Mouse (Mus musculus) kidney, postnatal 25 days (tissue): ENCODE data around the gene Magt1.
"Not testable (repeated sequence)": the region's sequence is repeated elsewhere in the genome, so short reads cannot be mapped to it uniquely, and the experiment has no call there.

ENCODE experiments used
- DNase-seq, 2 experiments: peaks; one replicate each; pipeline ENCODE4 v3.0.0; 2021; ENCODE audit warnings: mixed read lengths in 2 of 2

Magt1 gene

DNA sequence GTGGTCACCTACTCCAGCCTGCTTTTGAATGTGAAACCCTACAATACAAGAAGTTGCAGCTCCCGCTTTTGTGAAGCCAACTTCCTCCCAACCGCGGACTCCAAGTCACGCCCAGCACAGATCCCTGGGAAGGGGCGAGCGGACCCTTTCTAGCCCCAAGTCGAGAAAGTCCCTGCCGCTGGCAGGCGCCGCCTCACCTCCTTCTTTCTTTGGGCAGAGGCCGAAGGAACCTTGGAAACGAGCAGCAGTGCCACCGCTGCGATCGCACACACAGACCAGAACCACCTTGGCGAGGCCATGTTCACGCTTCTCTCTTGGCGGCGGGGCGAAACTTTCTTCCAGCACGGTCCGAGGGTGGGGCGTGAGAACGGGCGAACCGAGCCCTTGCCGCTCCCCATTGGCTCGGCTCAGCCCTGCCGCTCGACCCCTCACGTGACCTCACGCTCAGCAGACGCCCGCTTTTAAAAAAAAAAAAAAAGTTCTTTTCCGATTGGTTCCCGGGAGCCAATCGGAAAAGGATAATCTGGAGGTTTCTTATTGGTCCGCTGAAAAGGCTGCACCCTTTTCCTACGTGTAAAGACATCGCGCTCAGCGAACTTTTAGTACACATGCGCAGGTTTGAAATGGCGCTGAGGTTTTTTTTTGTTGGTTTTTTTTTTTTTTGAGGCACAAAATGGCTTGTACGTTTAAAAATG lies at the start of gene Magt1:
Gene Magt1, minus strand, starts transcription at position 442 of the 695 bp plus-strand sequence.
- DNase-seq, result peak; percentile 90 to 95

DNA sequence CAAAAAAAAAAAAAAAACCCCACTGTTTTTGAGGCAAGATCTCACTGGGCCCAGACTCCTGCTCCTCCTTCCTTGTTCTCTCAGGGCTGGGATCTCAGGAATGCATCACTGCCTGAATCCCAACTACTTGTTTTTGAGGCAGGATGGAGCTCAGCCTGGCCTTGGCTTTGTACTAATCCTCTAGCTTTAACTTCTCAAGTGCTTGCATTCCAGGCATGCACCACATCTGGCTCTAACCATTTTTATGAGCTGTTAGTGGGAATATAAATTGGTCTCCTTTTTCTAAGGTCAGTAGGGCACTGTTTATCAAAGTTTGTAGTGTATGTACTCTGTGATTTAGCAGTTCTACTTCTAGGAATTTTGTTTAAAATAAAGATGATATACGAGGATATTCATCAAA lies 36.5 kb upstream of the Magt1 start:
- DNase-seq, result no peak

DNA sequence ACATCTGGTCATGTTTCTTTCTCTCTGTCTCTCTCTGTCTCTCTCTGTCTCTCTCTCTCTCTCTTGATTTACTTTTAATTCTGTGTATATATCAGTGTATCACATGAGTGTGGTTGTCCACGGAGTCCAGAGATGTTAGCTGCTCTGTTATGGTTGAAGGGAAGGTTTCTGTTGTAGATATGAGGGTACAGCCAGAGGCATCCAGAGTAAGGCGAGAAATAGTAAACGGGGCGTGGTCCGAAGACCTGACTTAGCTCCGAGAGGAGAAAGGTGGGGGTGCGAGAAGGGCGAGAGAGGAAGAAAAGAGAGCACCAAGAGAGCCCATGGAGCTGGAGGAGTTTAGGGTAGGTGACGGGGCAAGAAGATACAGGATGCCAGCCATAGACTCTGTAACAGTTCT lies 34.2 kb upstream of the Magt1 start:
- DNase-seq, result no peak

DNA sequence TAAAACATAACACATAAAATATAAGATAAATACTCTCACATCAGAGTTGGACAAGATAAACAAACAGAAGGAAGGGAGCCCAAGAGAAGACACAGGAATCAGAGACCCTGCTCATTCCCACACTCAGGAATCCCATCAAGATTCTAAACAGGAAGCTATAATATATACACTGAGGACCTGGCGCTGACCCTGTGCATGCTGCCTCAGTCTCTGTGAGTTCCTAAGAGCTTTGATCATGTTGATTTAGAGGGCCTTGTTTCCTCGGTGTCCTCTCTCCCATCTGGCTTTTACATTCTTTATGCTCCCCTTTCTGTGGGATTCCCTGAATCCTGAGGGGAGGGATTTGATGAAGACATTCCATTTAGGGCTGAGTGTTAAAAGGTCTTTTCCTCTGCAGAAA lies 33.7 kb upstream of the Magt1 start:
- DNase-seq, result no peak

DNA sequence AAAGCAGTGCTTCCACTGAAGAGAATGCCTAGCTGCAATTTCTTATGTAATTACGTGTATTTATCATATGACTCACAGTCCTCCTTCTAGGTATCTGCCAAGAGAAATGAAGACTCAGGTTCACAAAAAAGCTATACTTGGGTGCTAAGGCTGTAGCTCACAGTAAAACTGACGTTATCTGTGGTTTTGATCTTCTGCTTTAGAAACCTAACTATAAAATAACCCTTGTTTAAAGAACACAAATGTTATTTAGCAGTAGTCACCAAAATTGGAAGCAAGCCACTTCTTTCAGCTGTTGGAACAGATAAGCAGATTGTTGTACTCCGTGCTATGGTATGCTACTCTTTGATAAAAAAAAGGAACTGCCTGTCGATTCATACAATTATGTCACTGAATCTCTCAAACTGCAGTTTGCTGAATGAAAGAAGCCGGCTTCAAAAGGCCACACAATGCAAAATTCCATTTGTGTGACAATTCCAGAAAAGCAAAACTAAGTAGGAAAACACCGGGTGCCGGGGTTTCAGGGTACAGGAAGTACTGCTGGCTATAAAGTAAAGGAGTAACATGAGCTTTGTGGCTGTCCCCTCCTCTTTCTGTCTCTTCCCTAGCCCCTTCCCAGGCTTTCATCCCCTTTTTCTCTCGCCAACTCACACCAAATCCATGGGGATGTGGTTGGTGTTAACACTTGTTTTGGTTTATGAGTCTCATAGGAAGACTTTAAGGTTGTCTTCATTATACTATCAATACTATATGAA lies 32.3 kb upstream of the Magt1 start:
- DNase-seq, result no peak

DNA sequence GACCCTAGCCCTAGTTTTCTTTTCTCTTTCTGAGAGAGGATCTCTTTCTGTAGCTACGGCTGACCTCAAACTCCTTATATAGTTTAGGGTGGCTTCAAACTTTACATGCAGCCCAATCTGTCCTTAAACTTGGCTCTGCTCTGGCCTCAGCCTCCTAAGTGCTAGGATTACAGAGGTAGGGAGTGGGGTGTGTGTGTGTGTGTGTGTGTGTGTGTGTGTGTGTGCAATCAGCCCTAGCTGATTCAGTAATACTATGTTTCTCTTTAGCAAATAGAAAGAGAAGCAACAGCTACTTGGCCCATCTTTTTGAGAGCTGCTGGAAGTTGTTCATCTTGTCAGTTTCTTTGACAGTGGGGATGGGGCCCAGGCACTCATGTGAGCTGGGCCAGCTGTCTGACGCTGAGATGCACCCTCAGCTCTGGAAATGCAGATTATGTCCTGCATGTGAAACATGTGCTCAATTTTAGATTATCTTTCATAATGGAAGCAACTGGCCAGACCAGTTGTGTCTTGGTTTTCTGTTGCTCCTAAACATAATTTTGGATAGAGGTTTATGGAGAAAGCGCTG lies 25.6 kb upstream of the Magt1 start:
- DNase-seq, result no peak

DNA sequence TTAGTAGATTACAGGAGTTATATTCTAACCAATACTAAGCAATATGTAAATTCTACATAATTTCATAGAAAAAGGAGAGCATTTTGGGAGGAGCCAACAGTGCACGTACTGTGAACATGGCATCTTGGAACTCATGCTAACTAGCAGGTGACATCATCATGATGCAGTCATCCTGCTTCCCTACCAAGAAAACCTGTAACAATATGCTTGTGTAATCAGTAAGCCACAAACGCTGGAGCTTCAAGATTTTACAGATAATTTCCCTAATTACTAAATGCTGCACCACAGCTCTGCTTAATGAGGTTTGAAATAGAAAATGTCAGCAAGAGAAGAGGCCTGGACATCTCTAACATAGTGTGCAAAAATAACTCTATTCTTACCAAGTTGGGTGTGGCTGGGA lies 24.0 kb upstream of the Magt1 start:
- no peak for DNase-seq

DNA sequence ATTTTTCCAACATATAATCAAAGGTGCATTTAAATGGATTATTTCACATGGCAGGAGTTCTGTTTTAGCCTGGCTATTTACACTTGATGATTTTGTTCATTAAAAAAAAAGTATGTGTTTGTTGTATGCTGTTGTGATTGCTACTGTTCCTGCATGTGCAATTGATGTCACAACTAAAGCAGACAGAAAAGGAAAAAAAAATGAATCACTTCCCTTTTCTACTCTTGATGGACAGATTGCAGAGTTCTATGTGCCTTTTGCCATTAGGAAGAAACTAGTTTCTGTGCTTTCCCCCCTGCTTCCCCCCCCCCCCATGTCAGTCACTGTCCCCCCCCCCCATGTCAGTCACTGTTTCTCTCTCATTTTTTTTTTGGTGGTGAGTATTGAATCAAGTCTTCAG lies 19.4 kb upstream of the Magt1 start:
- DNase-seq, result no peak

DNA sequence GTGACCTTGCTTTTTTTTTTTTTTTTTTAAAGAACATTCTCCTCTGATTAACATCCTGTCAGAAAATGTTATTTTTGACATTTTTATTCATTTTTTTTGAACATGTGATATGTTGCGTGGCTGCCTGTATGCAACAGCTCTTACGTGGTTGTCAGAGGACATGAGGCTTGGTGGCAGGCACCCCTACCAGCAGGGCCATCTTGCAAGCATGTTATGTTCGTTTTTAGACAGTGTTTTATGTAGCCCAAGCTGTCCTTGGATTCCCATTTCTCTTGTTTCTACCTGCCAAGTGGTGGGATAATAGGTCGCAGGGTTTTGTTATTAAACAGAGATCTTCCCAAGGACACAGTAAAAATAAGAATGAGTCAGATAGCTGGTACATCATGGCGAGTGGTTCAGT lies 18.5 kb upstream of the Magt1 start:
- no peak for DNase-seq

DNA sequence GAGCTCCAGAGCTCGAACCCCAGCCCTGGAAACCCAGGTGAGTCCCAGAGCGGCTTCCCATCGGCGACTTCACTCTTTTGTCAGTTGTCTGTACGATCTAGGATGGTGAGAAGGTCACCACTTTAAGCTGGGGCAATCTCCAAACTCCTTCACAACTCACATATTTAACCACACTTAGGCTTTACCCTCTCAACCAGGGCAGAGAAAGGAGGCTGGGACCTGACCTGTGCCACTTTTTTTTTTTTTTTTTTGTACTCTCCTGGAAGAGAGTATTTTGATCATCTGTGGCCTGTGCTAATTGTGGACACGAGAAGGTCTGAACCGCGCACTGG lies 15.6 kb upstream of the Magt1 start:
- no peak for DNase-seq

DNA sequence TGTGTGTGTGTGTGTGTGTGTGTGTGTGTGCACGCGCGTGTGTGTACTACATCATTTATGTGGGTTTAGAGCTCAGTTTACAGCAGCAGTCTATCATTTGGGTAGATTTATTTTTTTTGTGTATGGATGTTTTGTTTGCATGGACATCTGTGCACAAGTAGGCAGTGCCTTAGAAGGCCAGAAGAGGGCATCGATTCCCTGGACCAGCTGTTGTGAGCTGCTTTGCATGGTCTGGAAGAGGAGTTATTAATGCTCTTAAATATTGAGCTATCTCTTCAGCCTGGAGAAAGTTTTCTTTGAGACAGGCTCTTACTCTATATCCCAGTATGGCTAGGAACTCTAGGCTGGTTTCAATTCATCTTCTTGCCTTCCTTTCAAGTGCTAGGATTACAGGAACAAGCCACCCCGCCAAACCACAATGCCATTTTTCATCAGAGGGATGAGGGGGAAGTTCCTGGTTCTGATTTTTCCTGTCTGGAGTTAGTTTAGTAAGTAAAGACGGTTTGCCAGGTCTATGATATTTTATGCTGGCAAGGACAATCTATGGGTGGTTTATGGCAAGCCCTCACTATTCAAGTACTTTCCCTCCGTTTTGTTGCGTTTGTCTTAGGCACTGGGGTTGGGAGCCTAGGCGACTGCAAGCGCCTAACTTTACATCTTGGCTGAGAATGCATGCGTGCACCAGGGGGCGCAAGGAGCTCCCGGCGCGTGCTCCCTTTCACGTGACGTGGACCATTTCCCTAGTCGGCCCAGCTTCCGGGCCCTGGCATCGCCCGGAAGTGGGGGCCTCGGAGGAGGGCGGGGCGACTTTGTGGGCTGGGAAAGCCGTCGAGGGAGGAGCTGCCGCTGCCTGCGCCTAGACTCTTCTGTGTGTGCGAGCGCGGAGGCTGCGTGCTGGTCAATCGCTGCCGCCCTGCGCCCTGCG lies 15.0 kb upstream of the Magt1 start, which contains the start of gene Atp7a:
Gene Atp7a, plus strand, starts transcription at position 859 of the 925 bp plus-strand sequence.
- DNase-seq, result peak; percentile 93 to 95

DNA sequence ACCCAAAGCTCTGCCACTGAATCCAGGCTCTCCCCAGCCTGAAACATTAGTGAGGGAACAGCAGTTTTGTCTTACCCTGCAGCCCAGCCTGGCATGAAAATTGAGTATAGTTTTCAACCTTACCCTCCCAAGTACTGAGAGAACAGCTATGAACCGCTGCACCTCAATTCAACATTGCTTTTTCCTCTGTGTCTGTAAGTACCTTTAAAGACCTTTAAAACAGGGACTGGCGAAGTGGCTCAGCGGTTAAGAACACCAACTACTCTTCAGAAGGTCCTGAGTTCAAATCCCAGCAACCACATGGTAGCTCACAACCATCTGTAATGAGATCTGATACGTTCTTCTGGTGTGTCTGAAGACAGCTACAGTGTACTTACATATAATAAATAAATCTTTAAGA lies 5.8 kb upstream of the Magt1 start:
- no peak for DNase-seq

DNA sequence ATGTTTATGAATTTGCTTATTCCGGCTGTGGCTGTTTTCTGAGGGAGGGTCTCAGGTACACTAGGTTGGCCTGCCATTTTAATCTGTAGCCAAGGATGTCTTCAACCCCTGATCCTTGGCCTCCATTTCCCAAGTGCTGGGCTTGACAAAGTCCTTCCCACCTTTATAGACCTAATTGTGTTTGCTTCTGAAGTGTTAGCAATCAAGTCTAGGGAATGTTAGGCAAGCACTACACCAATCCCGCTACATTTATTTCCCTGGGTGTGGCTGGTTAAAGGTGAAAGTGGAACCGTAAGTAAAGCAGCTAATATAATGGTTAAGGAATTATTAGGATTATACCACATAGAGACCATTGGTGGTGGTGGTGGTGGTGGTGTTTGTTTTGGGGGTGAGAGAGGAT lies 5.4 kb upstream of the Magt1 start:
- no peak for DNase-seq

DNA sequence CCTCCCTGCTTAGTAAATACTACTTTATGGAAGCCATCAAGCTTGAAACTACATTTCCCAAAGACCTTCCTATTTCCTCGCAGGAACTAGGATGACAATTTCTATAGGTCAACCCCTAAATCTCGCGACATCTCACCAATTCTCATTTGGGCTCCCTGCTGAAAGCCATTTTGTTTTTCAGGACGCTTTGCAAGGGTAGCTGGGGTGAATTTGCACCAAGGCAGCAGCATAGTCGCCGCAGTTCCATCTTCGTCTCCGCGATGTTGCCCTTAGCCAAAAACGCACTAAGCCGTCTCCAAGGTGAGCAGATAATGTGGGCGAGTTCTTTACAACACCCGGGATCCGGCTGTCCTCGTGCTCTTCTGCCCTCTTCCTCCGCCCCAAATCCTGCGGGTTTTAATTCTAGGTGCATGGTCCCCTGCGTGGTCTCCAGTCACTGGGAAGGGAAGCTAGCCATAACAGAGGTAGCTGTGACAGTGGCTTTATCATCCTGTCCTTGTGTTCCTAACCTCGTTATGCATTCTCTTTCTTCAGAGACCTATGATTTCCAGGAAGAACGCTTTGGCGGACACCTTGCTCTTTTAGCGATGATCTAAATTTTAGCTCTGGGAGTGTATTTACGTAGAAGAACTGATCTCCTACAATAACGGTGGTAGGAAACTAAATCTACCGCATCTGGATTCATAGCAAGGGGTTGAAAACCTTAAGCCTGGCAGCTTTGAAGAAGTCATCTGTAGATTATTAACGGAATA lies 4.0 kb upstream of the Magt1 start, which contains the start of gene Cox7b:
Gene Cox7b, plus strand, starts transcription at position 130 of the 752 bp plus-strand sequence.
- DNase-seq, result peak; percentile 81 to 86

DNA sequence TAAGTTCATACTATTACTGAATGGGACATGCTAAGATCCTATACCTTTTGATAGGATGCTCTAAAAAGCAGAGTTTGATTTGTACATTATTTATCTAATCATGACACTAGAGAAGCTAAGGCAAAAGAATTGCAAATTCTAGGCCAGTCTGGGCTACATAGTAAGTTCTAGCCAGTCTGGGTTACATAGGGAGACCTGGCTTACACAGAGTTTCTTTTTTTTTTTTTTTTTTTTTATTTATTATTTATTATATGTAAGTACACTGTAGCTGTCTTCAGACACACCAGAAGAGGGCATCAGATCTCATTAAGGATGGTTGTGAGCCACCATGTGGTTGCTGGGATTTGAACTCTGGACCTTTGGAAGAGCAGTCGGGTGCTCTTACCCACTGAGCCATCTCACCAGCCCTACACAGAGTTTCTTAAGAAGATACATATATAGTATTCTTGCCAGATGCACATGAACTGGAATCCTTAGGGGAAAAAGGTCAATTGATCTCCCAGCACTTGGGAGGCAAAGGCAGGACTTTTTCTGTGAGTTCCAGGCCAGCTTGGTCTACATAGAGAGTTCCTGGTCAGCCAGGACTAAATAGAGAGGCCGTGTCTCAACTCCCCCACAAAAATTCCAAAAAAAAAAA lies 3.2 kb upstream of the Magt1 start:
- not testable (repeated sequence) for DNase-seq

DNA sequence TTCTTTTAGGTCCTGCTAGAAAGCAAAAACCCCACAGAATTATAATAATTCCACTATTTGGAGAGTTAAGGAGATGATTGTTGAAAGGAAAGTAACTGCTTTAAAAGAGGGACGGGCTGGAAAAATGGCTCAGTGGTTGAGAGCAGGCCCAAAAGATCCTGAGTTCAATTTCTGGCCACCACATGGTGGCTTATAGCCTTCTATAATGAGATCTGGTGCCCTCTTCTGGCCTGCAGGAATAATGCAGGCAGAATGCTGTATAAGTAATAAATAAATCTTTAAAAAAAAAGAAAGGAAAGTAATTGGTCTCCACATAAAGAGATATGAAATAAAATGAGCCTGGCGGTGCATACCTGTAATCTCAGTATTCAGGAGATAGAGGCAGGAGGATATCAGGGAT lies 1.5 kb upstream of the Magt1 start:
- DNase-seq, result peak; percentile 54 to 72

DNA sequence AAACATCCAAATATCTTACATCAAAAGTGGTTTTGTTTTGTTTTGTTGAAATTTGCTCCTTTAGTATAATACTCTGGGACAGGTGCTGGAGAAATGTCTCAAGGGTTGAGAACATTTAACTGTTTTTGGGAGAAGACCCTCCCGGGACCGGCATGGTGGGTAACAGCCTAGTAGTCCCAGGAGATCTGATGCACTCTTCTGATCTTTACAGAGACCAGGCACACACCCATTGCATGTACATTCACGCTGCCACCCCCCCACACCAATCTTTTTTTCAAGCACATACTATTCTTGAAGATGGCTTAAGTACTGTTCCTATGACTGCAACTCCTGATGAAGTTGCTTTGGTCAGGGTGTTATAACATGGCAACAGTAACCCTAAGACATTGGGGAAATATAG lies 853 bp upstream of the Magt1 start:
- DNase-seq, result no peak

DNA sequence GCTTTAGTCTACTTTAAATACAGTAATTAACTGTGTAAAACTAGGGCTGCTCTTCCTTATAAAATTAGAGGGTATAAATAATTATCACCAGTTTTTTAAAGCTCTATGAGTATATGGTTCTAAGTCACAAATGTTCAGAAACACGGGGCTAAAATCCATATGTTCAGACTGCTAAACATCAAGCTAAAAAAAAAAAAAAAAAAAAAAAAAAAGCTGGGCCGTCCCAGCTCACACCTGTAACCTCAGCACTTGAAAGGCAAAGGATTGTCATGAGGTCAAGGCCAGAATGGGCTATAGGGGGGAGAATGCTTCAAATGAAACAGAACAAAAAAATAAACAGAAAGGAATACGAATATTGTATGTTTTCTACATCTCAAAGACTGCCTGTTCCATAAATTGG lies 944 bp downstream of the Magt1 start:
- DNase-seq, result no peak

DNA sequence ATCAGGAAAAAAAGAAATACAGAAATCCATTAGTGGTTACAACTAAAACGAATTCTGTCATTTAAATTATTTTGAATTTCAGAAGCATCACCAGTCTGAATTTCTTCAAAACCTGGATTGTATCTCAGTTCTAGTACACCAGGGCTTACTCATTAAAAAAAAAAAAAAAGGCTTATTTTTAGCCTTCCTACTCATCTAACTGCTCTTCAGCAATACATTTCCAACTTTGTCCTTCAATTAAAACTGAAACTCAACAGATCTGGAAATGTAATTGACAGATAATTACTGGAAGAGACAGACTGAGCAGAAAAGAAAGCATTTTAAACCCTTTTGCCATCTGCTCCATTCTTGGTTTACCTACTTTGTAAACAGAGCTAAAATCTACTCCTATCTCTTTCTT lies 10.1 kb downstream of the Magt1 start:
- no peak for DNase-seq

DNA sequence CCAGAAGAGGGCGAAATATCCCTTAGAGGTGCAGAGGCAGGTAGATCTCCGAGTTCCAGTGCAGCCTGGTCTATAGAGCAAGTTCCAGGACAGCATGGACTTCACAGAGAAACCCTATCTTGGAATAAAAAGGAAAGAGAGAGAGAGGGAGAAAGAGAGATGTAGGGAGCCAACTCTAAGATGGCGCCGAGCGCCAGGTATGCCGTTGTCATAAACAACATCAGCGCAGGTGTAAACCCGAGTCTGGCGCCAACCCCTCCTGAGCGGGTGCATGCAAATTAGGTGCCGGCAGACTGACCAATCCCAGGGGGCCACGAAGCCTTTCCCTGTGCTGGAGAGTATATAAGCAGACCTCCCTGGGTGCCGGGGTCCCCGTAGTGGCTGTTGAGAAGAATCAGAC lies 54.6 kb downstream of the Magt1 start:
- DNase-seq, result not testable (repeated sequence)

DNA sequence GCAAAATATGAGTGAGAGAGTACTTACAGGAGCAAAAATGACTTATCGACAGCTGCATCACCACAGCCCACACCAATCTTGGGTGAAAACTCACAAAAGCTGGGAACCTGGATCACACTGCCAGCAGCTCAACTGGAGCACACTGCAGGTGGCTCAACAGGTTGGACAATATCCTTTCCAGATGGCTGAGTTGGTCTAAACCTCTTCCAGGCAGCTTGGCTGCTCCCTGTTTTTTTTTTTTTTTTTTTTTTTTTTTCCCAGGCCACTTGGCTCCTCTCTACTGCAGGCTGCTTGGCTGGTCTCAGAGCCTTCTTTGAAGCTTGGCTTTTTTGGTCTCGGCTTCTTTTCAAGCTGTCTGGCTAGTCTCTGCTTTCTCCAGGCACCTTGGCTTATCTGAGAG lies 57.7 kb downstream of the Magt1 start:
- no peak for DNase-seq

DNA sequence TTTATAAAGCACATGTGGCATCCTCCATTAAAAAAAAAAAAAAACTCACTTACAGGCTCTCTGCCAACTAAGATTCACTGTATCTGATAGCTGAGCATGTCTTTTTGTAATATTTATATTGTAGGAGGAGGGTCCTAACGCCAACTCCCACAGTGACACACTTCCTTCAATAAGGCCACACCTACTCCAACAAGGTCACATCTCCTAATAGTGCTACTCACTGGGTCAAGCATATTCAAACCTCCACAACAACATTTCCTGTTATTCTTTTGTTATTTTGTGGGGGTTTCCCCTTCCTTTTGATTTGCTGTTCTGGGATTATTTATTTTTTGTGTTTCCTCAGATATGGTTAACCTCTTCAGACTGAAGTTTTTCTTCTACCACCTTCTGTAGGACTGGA lies 65.3 kb downstream of the Magt1 start:
- no peak for DNase-seq
